Mouse (Mus musculus) heart, embryonic 16.5 days (tissue): ENCODE data around the gene Med6. TPM values are rescaled to one million over a fixed set of nuclear protein-coding genes. Genes with fewer than 3 reads are reported as not detected.

Experiments
- ATAC-seq: fragments of 200-750 bp; cut with Nextera tagmentation; replicated peaks from 2 replicates; pipeline ENCODE4 v1.8.0; 2017; ENCODE audit warnings: moderate number of reproducible peaks; ENCODE audit not compliant: insufficient read depth, low FRiP score; ENCODE audit errors: extremely low read depth
- H3K27ac ChIP-seq: fragments of 300-500 bp; sonication (generic); 2 replicates; pipeline ENCODE4 v1.5.1; 2014; ENCODE audit warnings: mild to moderate bottlenecking, low read length, control low read depth, moderate library complexity
- H3K27me3 ChIP-seq: fragments of 300-500 bp; sonication (generic); 2 replicates; pipeline ENCODE4 v1.6.1; 2014; ENCODE audit warnings: low read length, mixed read lengths; ENCODE audit not compliant: control insufficient read depth, insufficient read depth
- H3K36me3 ChIP-seq: fragments of 300-500 bp; sonication (generic); 2 replicates; pipeline ENCODE4 v1.6.1; 2014; ENCODE audit not compliant: control insufficient read depth, insufficient read depth
- H3K4me1 ChIP-seq: fragments of 300-500 bp; sonication (generic); 2 replicates; pipeline ENCODE4 v1.6.1; 2014; ENCODE audit warnings: low read length, mixed read lengths; ENCODE audit not compliant: control insufficient read depth, insufficient read depth
- H3K4me2 ChIP-seq: fragments of 300-500 bp; sonication (generic); 2 replicates; pipeline ENCODE4 v1.6.1; 2014; ENCODE audit warnings: low read depth, mild to moderate bottlenecking, control low read depth, low read length
- H3K4me3 ChIP-seq: fragments of 300-500 bp; sonication (generic); 2 replicates; pipeline ENCODE4 v1.5.1; 2014; ENCODE audit warnings: mild to moderate bottlenecking, control low read depth, low read length
- H3K9ac ChIP-seq: fragments of 300-500 bp; sonication (generic); 2 replicates; pipeline ENCODE4 v1.6.1; 2014; ENCODE audit warnings: low read length, control low read depth
- H3K9me3 ChIP-seq: fragments of 300-500 bp; sonication (generic); replicated peaks from 2 replicates; pipeline ENCODE4 v1.6.1; 2016; ENCODE audit warnings: low read length; ENCODE audit not compliant: control insufficient read depth
- WGBS: fragments of 180-500 bp; shearing (Covaris S2); extraction: QIAGEN DNeasy Blood & Tissue Kit; methylation state at CpG from one replicate; pipeline ENCODE4 v1.1.7; 2014; 5-methylcytosine and 5-hydroxymethylcytosine counted together
- polyA plus RNA-seq: library from polyadenylated mRNA; unstranded; fragments of >200 nt; fragmentation: Nextera tagmentation; extraction: Ambion mirVana; gene quantifications from 2 replicates; pipeline ENCODE4 v1.2.1, GENCODE M21; 2015

The Med6 gene
- polyA plus RNA-seq, 1 experiment from 2014 or later: 43.0 TPM

GRCm38 (mm10) chr12:81627426-81627825 is 32.6 kb upstream of the Med6 start:
- Histone ChIP-seq H3K36me3 (no peaks in the 10 kb centered on the region), H3K4me2 (no peak overlapping the region), H3K4me3 (no peak overlapping the region), H3K4me1 (0 out of 2 replicates have a peak, but pooled peaks cover 2% of the 10 kb centered on the region), H3K9ac (no peak overlapping the region), H3K27me3 (peaks cover 49% of the 10 kb centered on the region), H3K27ac (no peak overlapping the region), H3K9me3 (no peaks in the 10 kb centered on the region)
- WGBS: 78% methylated on average over 6 of the region's 6 CpGs
- ATAC-seq: no peak

DNA sequence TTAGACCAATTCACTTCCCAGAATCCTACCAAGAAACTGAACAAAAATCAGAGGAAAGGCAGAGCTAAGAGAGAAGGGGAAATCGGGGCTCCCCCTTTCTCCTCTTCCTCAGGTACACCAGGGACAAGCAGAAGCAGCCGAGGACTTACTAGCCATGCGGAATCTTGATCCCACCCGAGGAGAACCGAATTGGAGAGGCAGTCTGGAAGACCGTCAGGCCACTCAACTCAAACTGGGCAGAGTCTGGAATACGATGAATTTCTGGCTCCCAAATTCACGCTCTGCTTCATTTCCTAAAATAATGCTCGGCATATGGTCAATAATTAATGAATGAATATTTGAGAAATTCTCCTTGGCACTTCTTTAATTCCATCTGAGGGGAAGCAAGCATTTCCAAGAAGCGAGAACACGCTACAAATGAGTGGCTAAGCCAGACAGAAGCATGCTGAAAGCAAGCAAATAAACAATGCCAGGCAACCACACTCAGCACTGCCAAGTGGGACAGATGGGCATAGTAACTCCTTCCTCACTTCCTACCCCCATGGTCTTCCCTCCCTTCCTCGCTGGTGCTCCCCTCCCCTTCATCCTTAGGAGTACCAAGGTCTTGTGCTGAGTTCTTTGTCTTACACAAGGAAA is 31.5 kb upstream of the Med6 start:
- Histone ChIP-seq H3K4me3 (no peak overlapping the region), H3K9me3 (no peaks in the 10 kb centered on the region), H3K27me3 (peaks cover 40% of the 10 kb centered on the region), H3K4me2 (no peak overlapping the region), H3K27ac (no peak overlapping the region), H3K4me1 (no peaks in the 10 kb centered on the region), H3K9ac (no peak overlapping the region), H3K36me3 (no peaks in the 10 kb centered on the region)
- ATAC-seq: no peak
- 64% methylated on average over 12 of the region's 12 CpGs for WGBS

GRCm38 (mm10) chr12:81623377-81623776 is 28.6 kb upstream of the Med6 start:
- Histone ChIP-seq H3K4me1 (no peaks in the 10 kb centered on the region), H3K36me3 (no peaks in the 10 kb centered on the region), H3K27ac (no peak overlapping the region), H3K4me3 (no peak overlapping the region), H3K27me3 (peaks cover 15% of the 10 kb centered on the region), H3K9ac (no peak overlapping the region), H3K9me3 (no peaks in the 10 kb centered on the region), H3K4me2 (no peak overlapping the region)
- 75% methylated on average over 4 of the region's 4 CpGs for WGBS
- no peak for ATAC-seq

DNA sequence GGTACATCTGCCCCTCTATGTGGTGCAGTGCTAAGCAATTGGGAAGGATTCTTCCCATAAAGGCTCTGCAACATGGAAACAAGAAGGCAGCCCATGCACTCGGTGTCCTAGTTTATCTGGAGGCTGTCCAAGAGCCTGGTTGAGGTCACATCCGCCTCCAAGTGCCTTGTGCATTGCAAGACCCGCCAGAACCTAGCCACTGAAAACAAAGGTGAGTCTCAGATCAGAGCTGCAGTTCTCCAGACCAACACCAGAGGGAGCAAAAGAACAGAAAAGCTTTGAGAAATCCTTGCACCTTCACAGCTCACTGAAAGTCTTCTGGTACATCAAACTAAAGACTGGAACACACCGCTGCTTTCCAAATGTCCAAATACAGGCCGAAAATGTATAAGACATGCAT is 24.5 kb upstream of the Med6 start:
- H3K9ac ChIP-seq: no peak overlapping the region
- 0 out of 2 replicates have a peak, but pooled peaks cover under 1% of the 10 kb centered on the region for H3K27me3 ChIP-seq
- no peaks in the 10 kb centered on the region for H3K9me3 ChIP-seq
- no peak overlapping the region for H3K4me3 ChIP-seq
- H3K36me3 ChIP-seq: no peaks in the 10 kb centered on the region
- no peak overlapping the region for H3K27ac ChIP-seq
- no peak overlapping the region for H3K4me2 ChIP-seq
- ATAC-seq: no peak; the same call in 1 of the 2 replicates
- 12% methylated on average over 5 of the region's 5 CpGs for WGBS
- no peaks in the 10 kb centered on the region for H3K4me1 ChIP-seq

DNA sequence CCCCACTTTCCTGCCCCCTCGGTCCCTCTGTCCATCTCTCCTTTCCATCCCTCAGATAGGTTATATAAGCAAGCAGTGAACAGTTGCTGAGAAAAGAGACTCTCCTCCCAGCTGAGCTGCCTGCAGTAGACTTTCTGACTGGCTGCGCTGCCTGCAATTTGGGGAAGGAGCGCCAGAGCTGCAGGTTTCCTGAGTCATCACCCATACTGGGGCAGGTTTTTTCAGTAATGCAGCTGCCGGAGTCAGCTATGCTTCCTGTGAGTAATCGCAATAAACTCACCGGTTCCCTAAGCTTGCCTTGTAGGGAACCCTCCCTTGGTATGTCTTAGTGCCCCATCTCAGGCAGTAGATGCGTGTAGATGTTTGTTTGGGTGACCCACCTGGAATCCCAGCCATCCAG is 22.2 kb upstream of the Med6 start:
- H3K36me3 ChIP-seq: no peaks in the 10 kb centered on the region
- ATAC-seq: no peak
- no peaks in the 10 kb centered on the region for H3K9me3 ChIP-seq
- H3K4me3 ChIP-seq: no peak overlapping the region
- H3K27me3 ChIP-seq: no peaks in the 10 kb centered on the region
- H3K27ac ChIP-seq: no peak overlapping the region
- H3K9ac ChIP-seq: no peak overlapping the region
- H3K4me1 ChIP-seq: no peaks in the 10 kb centered on the region
- 60% methylated on average over 7 of the region's 7 CpGs for WGBS
- no peak overlapping the region for H3K4me2 ChIP-seq

GRCm38 (mm10) chr12:81615807-81616206 is 21.0 kb upstream of the Med6 start:
- no peak overlapping the region for H3K9ac ChIP-seq
- no peaks in the 10 kb centered on the region for H3K4me1 ChIP-seq
- H3K27ac ChIP-seq: no peak overlapping the region
- H3K4me2 ChIP-seq: no peak overlapping the region
- WGBS: 66% methylated on average over 6 of the region's 6 CpGs
- ATAC-seq: no peak
- H3K9me3 ChIP-seq: no peaks in the 10 kb centered on the region
- no peak overlapping the region for H3K4me3 ChIP-seq
- no peaks in the 10 kb centered on the region for H3K36me3 ChIP-seq
- H3K27me3 ChIP-seq: no peaks in the 10 kb centered on the region

DNA sequence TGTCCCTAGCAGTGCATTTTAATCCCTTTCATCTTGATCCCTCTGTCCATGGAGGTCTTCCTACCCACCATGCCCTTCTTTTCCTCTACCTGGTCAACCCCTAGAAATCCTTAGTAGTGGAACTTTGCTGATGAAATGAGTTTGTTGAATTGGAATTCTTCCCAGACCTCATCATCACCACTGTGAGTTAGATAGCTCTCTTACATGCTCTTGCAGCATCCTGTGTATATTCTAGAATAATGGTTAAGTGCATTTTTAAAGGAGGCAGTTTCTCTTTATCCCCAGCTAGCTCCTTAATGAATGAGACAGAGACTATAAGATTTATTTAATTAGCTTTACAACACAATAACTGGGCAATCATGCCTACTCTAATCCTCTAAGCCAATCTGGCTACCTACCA is 14.6 kb upstream of the Med6 start:
- no peaks in the 10 kb centered on the region for H3K4me1 ChIP-seq
- no peak overlapping the region for H3K4me3 ChIP-seq
- H3K36me3 ChIP-seq: no peaks in the 10 kb centered on the region
- no peak overlapping the region for H3K4me2 ChIP-seq
- H3K27me3 ChIP-seq: no peaks in the 10 kb centered on the region
- H3K9ac ChIP-seq: no peak overlapping the region
- ATAC-seq: no peak
- H3K27ac ChIP-seq: no peak overlapping the region
- no peaks in the 10 kb centered on the region for H3K9me3 ChIP-seq

- no peak for ATAC-seq
- Histone ChIP-seq H3K27me3 (no peaks in the 10 kb centered on the region), H3K36me3 (no peaks in the 10 kb centered on the region), H3K4me2 (no peak overlapping the region), H3K4me3 (no peak overlapping the region), H3K4me1 (no peaks in the 10 kb centered on the region), H3K9me3 (no peaks in the 10 kb centered on the region), H3K9ac (no peak overlapping the region), H3K27ac (no peak overlapping the region)
- WGBS: 54% methylated on average over 5 of the region's 5 CpGs
Observed at GRCm38 (mm10) chr12:81604995-81605784, 10.4 kb upstream of the Med6 start.

DNA sequence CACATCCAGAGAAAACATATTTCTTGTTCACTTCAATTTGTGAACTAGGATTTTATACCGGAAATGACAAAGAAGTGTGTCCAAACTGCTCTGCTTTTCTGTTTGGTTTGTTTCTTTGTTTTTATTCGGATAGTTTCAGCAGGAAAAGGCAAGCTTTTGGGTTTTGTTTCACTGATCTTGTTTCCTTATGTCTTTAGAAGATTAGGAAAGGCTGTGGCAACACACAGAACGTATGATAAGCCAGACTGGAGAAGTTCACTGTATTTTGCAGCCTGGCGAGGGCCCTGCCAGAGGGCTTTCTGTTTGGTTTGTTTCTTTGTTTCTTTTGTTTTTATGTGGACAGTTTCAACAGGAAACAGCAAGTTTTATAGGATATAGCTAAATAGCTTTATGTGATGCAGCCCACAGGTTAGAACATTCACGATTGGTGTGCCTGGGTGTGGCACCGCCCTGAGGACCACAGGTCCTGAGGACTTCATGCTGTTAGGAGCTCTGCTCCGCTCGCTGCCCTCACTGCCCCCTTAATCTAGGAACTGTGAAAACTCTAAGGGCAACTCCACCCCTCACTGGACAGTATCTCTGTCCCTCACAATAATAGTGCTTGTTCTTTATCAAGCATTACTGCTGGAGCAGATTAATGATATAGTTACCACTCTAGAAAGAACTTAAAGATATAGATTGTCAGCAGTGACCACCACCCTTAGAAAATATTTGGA is 1.9 kb upstream of the Med6 start:
- Histone ChIP-seq H3K4me2 (no peak overlapping the region), H3K9me3 (no peaks in the 10 kb centered on the region), H3K27ac (no peak overlapping the region), H3K27me3 (no peaks in the 10 kb centered on the region), H3K4me1 (peaks cover 4% of the 10 kb centered on the region), H3K36me3 (no peaks in the 10 kb centered on the region), H3K9ac (no peak overlapping the region), H3K4me3 (no peak overlapping the region)
- no peak for ATAC-seq
- WGBS: 63% methylated on average over 8 of the region's 8 CpGs
